Mouse (Mus musculus) 3T3-L1 (cell line): ENCODE measurements around the gene Zfp105.

Source experiments
- DNase-seq: peaks from one replicate; pipeline ENCODE4 v3.0.0-alpha.2; 2015; ENCODE audit warnings: low read depth, low spot score

The Zfp105 gene

GRCm38 (mm10) chr9:122922936-122923381 lies at the start of gene Zfp105:
Gene Zfp105, plus strand, starts transcription at chr9:122923072.
- DNase-seq, result no peak

GRCm38 (mm10) chr9:122874653-122875052 lies 48.2 kb upstream of the Zfp105 start:
- peak; percentile 13 for DNase-seq

GRCm38 (mm10) chr9:122875145-122875544 lies 47.7 kb upstream of the Zfp105 start:
- peak; percentile 10 for DNase-seq

- DNase-seq, result no peak
These were observed 37.5 kb upstream of the Zfp105 start, which contains the start of gene Zkscan7 for GRCm38 (mm10) chr9:122885385-122885784. Gene Zkscan7, plus strand, starts transcription at chr9:122885685.

- peak; percentile 84 for DNase-seq
These were observed 36.3 kb upstream of the Zfp105 start for GRCm38 (mm10) chr9:122886372-122887179.

- no peak for DNase-seq
These were observed 21.8 kb upstream of the Zfp105 start for GRCm38 (mm10) chr9:122901047-122901446.

- DNase-seq, result no peak
These were observed 19.9 kb upstream of the Zfp105 start for GRCm38 (mm10) chr9:122902717-122903535.

GRCm38 (mm10) chr9:122922436-122922835 lies 436 bp upstream of the Zfp105 start:
- DNase-seq, result no peak

- no peak for DNase-seq
These were observed 6.0 kb downstream of the Zfp105 start for GRCm38 (mm10) chr9:122928915-122929314.

GRCm38 (mm10) chr9:122950643-122951475 lies 28.0 kb downstream of the Zfp105 start, which contains the start of the genes 1110059G10Rik and Kif15:
Gene 1110059G10Rik, minus strand, starts transcription at chr9:122951000.
Gene Kif15, plus strand, starts transcription at chr9:122951046.
- DNase-seq, result peak; percentile 88
